Mouse (Mus musculus) thymus, postnatal 10 days (tissue): ENCODE results near the gene Chuk.

Experiments used
- DNase-seq, 2 experiments: peaks; one replicate each; pipeline ENCODE4 v3.0.0; 2021; ENCODE audit warnings: low spot score in 2 of 2

Gene Chuk

GRCm38 (mm10) chr19:44042121-44042520 is 65.2 kb downstream of the Chuk start:
- no peak for DNase-seq

GRCm38 (mm10) chr19:44033396-44033795 is 73.9 kb downstream of the Chuk start:
- DNase-seq, result no peak

GRCm38 (mm10) chr19:44032046-44032744 is 75.1 kb downstream of the Chuk start:
- no peak for DNase-seq

GRCm38 (mm10) chr19:44030024-44030423 is 77.3 kb downstream of the Chuk start:
- DNase-seq, result no peak

GRCm38 (mm10) chr19:44028972-44029371 is 78.3 kb downstream of the Chuk start, which contains the start of gene Cyp2c23:
TSS of gene Cyp2c23 (minus strand) at chr19:44029208.
- no peak for DNase-seq

- no peak for DNase-seq
Observed at GRCm38 (mm10) chr19:44026956-44027530, 80.2 kb downstream of the Chuk start.

- DNase-seq, result no peak
Observed at GRCm38 (mm10) chr19:44024921-44025585, 82.2 kb downstream of the Chuk start.
